Mouse (Mus musculus): ENCODE results near the gene Grin3b.

DNA sequence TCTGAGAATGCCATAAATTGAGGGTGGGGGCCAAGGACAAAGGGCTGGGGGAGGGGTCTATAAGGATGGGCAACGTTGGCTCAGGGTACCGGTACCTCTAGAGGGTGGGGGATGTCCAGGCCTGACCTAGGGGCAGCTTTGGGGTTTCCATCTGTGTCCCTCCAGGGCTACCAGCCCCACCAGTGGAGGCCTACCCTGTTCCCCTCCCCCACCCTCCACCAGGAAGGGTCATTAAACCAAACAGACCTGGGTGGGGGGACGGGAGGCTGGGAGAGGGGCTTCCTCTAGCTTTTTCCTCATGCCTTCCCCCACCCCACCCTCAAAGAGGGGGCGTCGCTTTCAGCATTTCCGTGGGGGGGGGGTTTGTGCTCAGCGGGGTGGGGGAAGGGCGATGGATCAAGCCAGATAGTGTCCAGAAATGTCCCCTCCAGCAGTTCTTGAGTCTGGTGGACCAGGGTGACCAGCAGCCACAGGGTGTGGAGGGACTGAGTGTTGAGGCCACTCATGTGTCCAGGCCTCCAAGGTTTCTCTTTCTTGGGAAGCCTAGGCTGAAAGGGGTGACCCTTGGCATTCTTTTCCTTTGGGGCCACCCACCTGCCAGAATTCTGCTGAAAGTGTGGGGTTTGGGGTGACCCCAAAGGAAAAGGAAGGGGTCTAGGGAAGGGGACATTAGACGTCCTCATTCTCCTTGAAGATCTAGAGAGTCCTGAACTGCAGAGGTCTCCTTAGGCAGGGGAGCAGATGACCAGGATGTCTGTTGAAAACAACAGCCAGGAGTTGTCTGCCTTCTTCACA, 41.4 kb upstream of the Grin3b start:
- TF ChIP-seq CTCF (IDR thresholded peaks at IDR 0.05; ENCODE audit: control insufficient read depth, insufficient read depth, low read length) (no peak), POLR2A (IDR thresholded peaks at IDR 0.05; ENCODE audit: borderline replicate concordance, control insufficient read depth, low read depth, low read length) (no peak)

All from bone marrow, adult 2 months (tissue).